Comparison of ENCODE assay signal across 8 mouse cellular contexts in the genomic region with DNA sequence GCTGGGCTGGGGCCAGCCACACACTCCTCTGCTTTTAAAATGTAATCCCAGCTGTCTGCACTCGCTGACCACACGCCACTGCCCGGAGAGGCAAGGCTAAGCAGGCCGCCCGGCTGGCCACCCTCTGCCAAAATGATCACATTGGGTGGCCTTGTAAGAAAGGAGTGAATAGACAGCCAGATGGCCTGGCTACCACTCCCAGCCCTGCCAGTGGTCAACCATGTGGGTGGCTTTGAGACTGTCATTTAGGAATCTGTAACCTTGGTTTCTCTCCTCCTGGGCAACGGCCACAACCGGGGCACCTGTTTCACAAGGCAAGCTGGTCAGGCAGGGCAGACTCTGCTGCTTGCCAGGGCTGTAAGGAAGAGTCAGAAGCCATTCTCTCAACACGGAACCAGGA. TPM values are rescaled to one million over a fixed set of nuclear protein-coding genes. Genes with fewer than 3 reads are reported as not detected.
A peak's percentile ranks its signal among the peaks of the same experiment; 100 is the strongest.
DNase-seq lines count a peak whose midpoint lies in the region; ATAC-seq lines count a peak whose summit lies in the region.

No protein-coding gene starts in this region.

- H3K4me1 ChIP-seq in midbrain, embryonic 10.5 days = peaks cover 62% of the 10 kb centered on the region
- H3K4me1 ChIP-seq in midbrain, embryonic 16.5 days (ENCODE audit: control insufficient read depth, insufficient read depth, low read length) = peaks cover 15% of the 10 kb centered on the region; the same call in 1 of the 2 replicates
- peaks cover 7% of the 10 kb centered on the region; the same call in 1 of the 2 replicates for H3K4me1 ChIP-seq in forebrain, embryonic 14.5 days (ENCODE audit: control insufficient read depth, insufficient read depth, low read length)

- H3K36me3 ChIP-seq in midbrain, embryonic 10.5 days = no peaks in the 10 kb centered on the region
- H3K36me3 ChIP-seq in midbrain, embryonic 16.5 days (ENCODE audit: control insufficient read depth, insufficient read depth, low read length) = no peaks in the 10 kb centered on the region
- H3K36me3 ChIP-seq in forebrain, embryonic 14.5 days (ENCODE audit: control insufficient read depth, insufficient read depth, low read length) = no peaks in the 10 kb centered on the region

- H3K27me3 ChIP-seq in midbrain, embryonic 10.5 days (ENCODE audit: low read depth, poor library complexity, severe bottlenecking) = peaks cover 13% of the 10 kb centered on the region; the same call in 1 of the 2 replicates
- H3K27me3 ChIP-seq in midbrain, embryonic 16.5 days (ENCODE audit: control insufficient read depth, insufficient read depth, low read depth, low read length) = no peaks in the 10 kb centered on the region
- no peaks in the 10 kb centered on the region for H3K27me3 ChIP-seq in forebrain, embryonic 14.5 days (replicated peaks; ENCODE audit: control insufficient read depth, insufficient read depth, low read length)

- H3K9ac ChIP-seq in midbrain, embryonic 16.5 days (ENCODE audit: low read depth, low read length) = no peak overlapping the region
- H3K9ac ChIP-seq in forebrain, embryonic 14.5 days (ENCODE audit: low read length) = no peak overlapping the region

- no peak overlapping the region for H3K4me2 ChIP-seq in midbrain, embryonic 16.5 days (ENCODE audit: low read length)
- H3K4me2 ChIP-seq in forebrain, embryonic 14.5 days (ENCODE audit: low read length) = no peak overlapping the region

- no peak for ATAC-seq in midbrain, embryonic 16.5 days
- ATAC-seq in forebrain, embryonic 14.5 days = no peak

- no peaks in the 10 kb centered on the region for H3K9me3 ChIP-seq in midbrain, embryonic 10.5 days (replicated peaks)
- H3K9me3 ChIP-seq in midbrain, embryonic 16.5 days (replicated peaks; ENCODE audit: control insufficient read depth, low read length, poor library complexity, severe bottlenecking) = no peaks in the 10 kb centered on the region
- H3K9me3 ChIP-seq in forebrain, embryonic 14.5 days (replicated peaks; ENCODE audit: control insufficient read depth, low read length) = no peaks in the 10 kb centered on the region

- peak; percentile 86 for DNase-seq in adrenal gland, adult 2 months
- DNase-seq in adrenal gland, postnatal 4 days (ENCODE audit: low spot score in 2 of 2) = no peak
- DNase-seq in midbrain, embryonic 10.5 days (ENCODE audit: low spot score) = no peak
- DNase-seq in gastrocnemius, postnatal 25 days = peak; percentile 48
- DNase-seq in kidney, postnatal 4 days = peak; percentile 40 to 57
- DNase-seq in B cell, adult 2 months = no peak
- no peak for DNase-seq in forebrain, embryonic 14.5 days (ENCODE audit: low spot score)

- peak overlapping the region; percentile 6 for H3K27ac ChIP-seq in midbrain, embryonic 10.5 days (replicated peaks)
- no peak overlapping the region for H3K27ac ChIP-seq in midbrain, embryonic 16.5 days (ENCODE audit: low read length)
- no peak overlapping the region for H3K27ac ChIP-seq in forebrain, embryonic 14.5 days (ENCODE audit: low read depth, low read length)

- 64% methylated on average over 8 of the region's 8 CpGs for WGBS in midbrain, embryonic 10.5 days
- WGBS in midbrain, embryonic 16.5 days = 47% methylated on average over 8 of the region's 8 CpGs
- WGBS in forebrain, embryonic 14.5 days = 68% methylated on average over 8 of the region's 8 CpGs

- no peak overlapping the region for H3K4me3 ChIP-seq in midbrain, embryonic 10.5 days
- no peak overlapping the region for H3K4me3 ChIP-seq in midbrain, embryonic 16.5 days (ENCODE audit: low read depth, low read length)
- H3K4me3 ChIP-seq in forebrain, embryonic 14.5 days (ENCODE audit: low read depth, low read length) = no peak overlapping the region

RNA-seq across cellular contexts. Expression of a gene that starts 13.9 kb away (rescaled TPM):
- 10 to 100 TPM; 36.4 to 52.4 TPM for total RNA-seq in adrenal gland, adult 2 months (2021)
- 38.3 and 39.8 TPM in 2 replicates for polyA plus RNA-seq in adrenal gland, adult 2 months (2012; rRNA removed)
- total RNA-seq in adrenal gland, postnatal 4 days (2021) = 10 to 100 TPM; 59.3 to 65.4 TPM
- polyA plus RNA-seq in midbrain, embryonic 10.5 days (2016; fragmentation: Nextera tagmentation; extraction: Ambion mirVana) = 1.5 and 1.7 TPM in 2 replicates
- 2.1 and 2.6 TPM in 2 replicates for polyA plus RNA-seq in midbrain, embryonic 16.5 days (2015; fragmentation: Nextera tagmentation; extraction: Ambion mirVana)
- 1 to 10 TPM; 1.2 to 1.3 TPM for total RNA-seq in gastrocnemius, postnatal 25 days (2021)
- 0.76 and 0.96 TPM in 2 replicates for polyA plus RNA-seq in forebrain, embryonic 14.5 days (2014; fragmentation: Nextera tagmentation; extraction: Ambion mirVana)

Comparison
In these comparisons a context has a peak if more than half of its experiments do, and no peak if none do; other contexts are left out.
1. DNase-seq: peak in adrenal gland, adult 2 months (single experiment), gastrocnemius, postnatal 25 days (single experiment) and kidney, postnatal 4 days (2 of 2); none in adrenal gland, postnatal 4 days (0 of 2), midbrain, embryonic 10.5 days (single experiment), B cell, adult 2 months (0 of 2) and forebrain, embryonic 14.5 days (single experiment).
2. RNA of a gene that starts 13.9 kb away (polyA plus RNA-seq): 38.3 to 39.8 TPM in adrenal gland, adult 2 months; 2.1 to 2.6 TPM in midbrain, embryonic 16.5 days, 1.5 to 1.7 TPM in midbrain, embryonic 10.5 days and 0.76 to 0.96 TPM in forebrain, embryonic 14.5 days; every median in the first group is over 10 times any median in the second.